Mouse (Mus musculus) intestine, embryonic 14.5 days (tissue): ENCODE results near the gene Grtp1. TPM values are rescaled to one million over a fixed set of nuclear protein-coding genes. Genes with fewer than 3 reads are reported as not detected.
"Not testable (repeated sequence)": the region's sequence is repeated elsewhere in the genome, so short reads cannot be mapped to it uniquely, and the experiment has no call there.

Source experiments
- ATAC-seq: fragments of 200-750 bp; cut with Nextera tagmentation; replicated peaks from 2 replicates; pipeline ENCODE4 v1.8.0; 2017; ENCODE audit warnings: low read depth, moderate number of reproducible peaks, moderate TSS enrichment, moderate library complexity; ENCODE audit not compliant: low FRiP score, low TSS enrichment
- DNase-seq: peaks from one replicate; pipeline ENCODE4 v3.0.0-alpha.2; 2018; ENCODE audit warnings: low spot score
- H3K27ac ChIP-seq: fragments of 300-500 bp; sonication (generic); 2 replicates; pipeline ENCODE4 v1.5.1; 2014; ENCODE audit warnings: low read depth, mild to moderate bottlenecking, control low read depth
- H3K27me3 ChIP-seq: fragments of 300-500 bp; sonication (generic); replicated peaks from 2 replicates; pipeline ENCODE4 v1.6.1; 2014; ENCODE audit warnings: low read length, control low read depth; ENCODE audit not compliant: control insufficient read depth, insufficient read depth
- H3K36me3 ChIP-seq: fragments of 300-500 bp; sonication (generic); 2 replicates; pipeline ENCODE4 v1.6.1; 2014; ENCODE audit warnings: low read length, control low read depth; ENCODE audit not compliant: control insufficient read depth, insufficient read depth
- H3K4me1 ChIP-seq: fragments of 300-500 bp; sonication (generic); replicated peaks from 2 replicates; pipeline ENCODE4 v1.6.1; 2014; ENCODE audit warnings: low read length, control low read depth, mixed read lengths; ENCODE audit not compliant: control insufficient read depth, insufficient read depth
- H3K4me2 ChIP-seq: fragments of 300-500 bp; sonication (generic); 2 replicates; pipeline ENCODE4 v1.6.1; 2014; ENCODE audit warnings: low read length
- H3K4me3 ChIP-seq: fragments of 300-500 bp; sonication (generic); 2 replicates; pipeline ENCODE4 v1.5.1; 2014; ENCODE audit warnings: low read depth, low read length, control low read depth, mixed read lengths
- H3K9ac ChIP-seq: fragments of 300-500 bp; sonication (generic); 2 replicates; pipeline ENCODE4 v1.6.1; 2014; ENCODE audit warnings: mild to moderate bottlenecking, low read length
- H3K9me3 ChIP-seq: fragments of 300-500 bp; sonication (generic); 2 replicates; pipeline ENCODE4 v1.6.1; 2016; ENCODE audit warnings: low read length, control low read depth; ENCODE audit not compliant: control insufficient read depth
- WGBS: fragments of 180-500 bp; shearing (Covaris S2); extraction: QIAGEN DNeasy Blood & Tissue Kit; methylation state at CpG from one replicate; pipeline ENCODE4 v1.1.7; 2014; 5-methylcytosine and 5-hydroxymethylcytosine counted together
- microRNA counts: library from miRNA; unstranded; fragments of <30 nt; microRNA quantifications from one replicate; lab custom pipeline; 2016
- microRNA-seq: library from miRNA; unstranded; fragments of <30 nt; microRNA quantifications from one replicate; pipeline ENCODE4, GENCODE M21; 2016
- polyA plus RNA-seq: library from polyadenylated mRNA; unstranded; fragments of >200 nt; fragmentation: Nextera tagmentation; extraction: Ambion mirVana; gene quantifications from 2 replicates; pipeline ENCODE4 v1.2.1, GENCODE M21; 2014

Grtp1 gene
- polyA plus RNA-seq, 1 experiment from 2014 or later: 49.1 TPM

DNA sequence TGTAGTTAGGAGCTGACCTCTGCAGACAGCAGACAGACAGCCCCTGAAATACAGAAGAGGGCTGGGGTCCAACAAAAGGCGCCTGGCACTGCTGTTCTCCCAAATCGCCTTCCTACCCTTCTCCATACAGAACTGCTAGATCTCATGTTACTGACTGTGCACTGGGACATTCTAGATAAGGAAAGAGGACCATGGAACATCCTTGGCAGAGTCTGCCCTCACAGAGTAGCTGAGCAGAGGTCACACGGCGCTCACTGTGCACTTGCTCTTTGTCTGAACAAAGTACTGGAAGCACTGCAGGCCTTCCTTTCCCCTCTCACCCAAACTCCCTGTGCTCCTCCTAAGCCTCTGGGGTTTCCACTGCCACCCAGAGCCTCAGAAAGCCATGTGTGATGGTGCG, 58.7 kb downstream of the Grtp1 start:
- no peak for ATAC-seq
- no peak overlapping the region for H3K27ac ChIP-seq
- no peaks in the 10 kb centered on the region for H3K27me3 ChIP-seq
- H3K9ac ChIP-seq: no peak overlapping the region
- H3K4me1 ChIP-seq: no peaks in the 10 kb centered on the region
- 93% methylated on average over 5 of the region's 5 CpGs for WGBS
- no peak overlapping the region for H3K4me2 ChIP-seq
- no peaks in the 10 kb centered on the region for H3K9me3 ChIP-seq
- no peak for DNase-seq
- H3K36me3 ChIP-seq: peaks cover 99% of the 10 kb centered on the region
- no peak overlapping the region for H3K4me3 ChIP-seq

DNA sequence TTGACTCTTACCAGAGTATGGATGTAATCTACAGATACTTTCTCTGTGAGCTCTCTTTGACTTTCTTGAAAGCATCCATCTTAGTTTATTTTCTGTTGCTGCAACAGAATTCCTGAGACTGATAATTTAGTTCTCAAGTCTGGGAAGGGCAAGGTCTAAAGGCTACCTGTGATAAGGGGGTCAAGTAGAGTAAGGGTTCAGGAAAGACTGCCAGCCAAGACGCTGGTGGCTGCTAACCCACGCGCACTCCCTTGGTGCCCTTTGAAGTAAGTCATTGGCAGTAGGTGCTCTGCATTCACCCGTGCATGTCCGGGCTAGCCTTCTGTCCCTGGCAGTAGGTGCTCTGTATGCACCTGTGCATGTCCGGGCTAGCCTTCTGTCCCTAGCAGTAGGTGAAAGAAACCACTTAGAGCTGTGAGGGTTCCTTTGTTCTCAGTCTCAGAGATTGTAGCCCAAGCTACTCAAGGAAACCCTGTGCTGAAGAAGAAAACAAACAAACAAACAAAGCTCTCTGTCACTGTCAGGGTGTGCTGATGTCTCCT, 60.7 kb downstream of the Grtp1 start:
- Histone ChIP-seq H3K4me1 (no peaks in the 10 kb centered on the region), H3K4me2 (no peak overlapping the region), H3K9ac (no peak overlapping the region), H3K36me3 (peaks cover 99% of the 10 kb centered on the region), H3K9me3 (no peaks in the 10 kb centered on the region), H3K27ac (no peak overlapping the region), H3K4me3 (no peak overlapping the region), H3K27me3 (no peaks in the 10 kb centered on the region)
- ATAC-seq: no peak
- WGBS: 94% methylated on average over 6 of the region's 6 CpGs
- DNase-seq: no peak

DNA sequence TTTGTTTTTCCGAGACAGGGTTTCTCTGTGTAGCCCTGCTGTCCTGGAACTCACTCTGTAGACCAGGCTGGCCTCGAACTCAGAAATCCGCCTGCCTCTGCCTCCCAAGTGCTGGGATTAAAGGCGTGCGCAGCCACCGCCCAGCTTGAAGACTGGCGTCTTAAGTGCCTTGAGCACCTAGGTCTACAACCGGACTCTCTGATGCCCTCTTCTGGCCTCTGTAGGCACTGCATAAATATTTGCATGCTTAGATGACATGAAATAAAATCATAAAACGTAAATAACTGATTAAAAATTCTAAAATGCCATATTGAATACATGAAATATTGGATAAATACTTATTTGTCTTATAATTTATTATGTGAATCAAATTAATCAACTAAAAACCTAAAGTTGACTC, 68.2 kb downstream of the Grtp1 start:
- not testable (repeated sequence) for H3K4me1 ChIP-seq, H3K9me3 ChIP-seq, H3K27me3 ChIP-seq, H3K9ac ChIP-seq, ATAC-seq, H3K27ac ChIP-seq, H3K4me3 ChIP-seq, H3K4me2 ChIP-seq
- peaks cover 99% of the 10 kb centered on the region for H3K36me3 ChIP-seq
- DNase-seq: peak; percentile 75
- 72% methylated on average over 9 of the region's 9 CpGs for WGBS

DNA sequence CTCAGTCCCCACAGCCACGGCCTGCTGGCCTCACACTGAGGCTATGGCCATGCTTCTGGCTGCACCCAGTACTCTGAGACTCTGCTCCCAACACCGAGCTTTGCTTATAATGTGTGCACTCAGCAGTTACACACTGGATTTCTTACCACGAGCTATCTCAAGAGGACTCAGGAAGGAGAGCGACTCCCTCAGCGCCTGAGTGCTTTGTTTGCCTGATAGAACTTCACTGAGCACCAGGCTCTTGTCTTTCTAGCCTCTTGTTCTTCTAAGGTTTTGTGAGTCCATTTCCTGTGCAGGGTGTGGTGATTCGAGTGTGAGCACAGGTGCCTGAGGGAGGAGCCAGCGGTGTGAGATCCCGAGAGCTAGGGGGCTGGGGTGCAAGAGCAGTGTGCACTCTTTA, 75.5 kb downstream of the Grtp1 start:
- no peak overlapping the region for H3K4me2 ChIP-seq
- H3K27ac ChIP-seq: no peak overlapping the region
- no peaks in the 10 kb centered on the region for H3K27me3 ChIP-seq
- no peaks in the 10 kb centered on the region for H3K4me1 ChIP-seq
- DNase-seq (no peak), ATAC-seq (no peak)
- H3K9me3 ChIP-seq: no peaks in the 10 kb centered on the region
- H3K4me3 ChIP-seq: no peak overlapping the region
- WGBS: 90% methylated on average over 8 of the region's 8 CpGs
- no peak overlapping the region for H3K9ac ChIP-seq
- peaks cover 86% of the 10 kb centered on the region for H3K36me3 ChIP-seq

DNA sequence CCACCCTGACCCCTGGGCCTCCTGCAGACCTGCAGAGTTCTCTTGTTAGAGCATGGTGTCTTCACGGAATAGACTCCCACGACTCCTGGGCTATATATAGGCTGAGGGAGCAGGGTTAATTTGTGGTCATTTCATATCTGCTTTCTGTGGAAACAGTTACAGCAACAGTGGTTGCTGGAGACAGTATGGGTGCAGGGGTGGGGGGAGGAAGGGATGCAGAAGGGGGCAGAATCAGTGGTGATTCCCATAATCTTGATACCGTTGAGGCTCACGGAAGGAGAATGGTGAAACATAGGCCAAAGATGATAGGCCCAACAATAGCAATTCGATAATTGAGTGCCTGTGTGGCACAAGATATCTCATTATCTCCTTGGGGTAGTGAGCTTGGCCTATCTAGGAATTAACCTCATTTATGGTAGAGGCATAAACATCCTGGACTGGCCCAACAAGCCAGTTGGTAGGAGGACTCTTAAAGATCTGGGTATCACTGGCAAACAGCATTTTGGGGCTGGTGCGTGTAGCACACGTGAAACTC, 77.5 kb downstream of the Grtp1 start:
- Histone ChIP-seq H3K36me3 (peaks cover 81% of the 10 kb centered on the region), H3K9ac (no peak overlapping the region), H3K4me2 (no peak overlapping the region), H3K27me3 (no peaks in the 10 kb centered on the region), H3K4me1 (no peaks in the 10 kb centered on the region), H3K4me3 (no peak overlapping the region), H3K27ac (no peak overlapping the region), H3K9me3 (no peaks in the 10 kb centered on the region)
- WGBS: 93% methylated on average over 7 of the region's 7 CpGs
- DNase-seq (no peak), ATAC-seq (no peak)

MicroRNAs within 50 kb of the gene (microRNA counts, 519-probe panel; counts per million panel counts)
- microRNA mmu-miR-1968 (lab: Ali Mortazavi, UCI): 1,102 counts per million, percentile 4 among the panel's probes with 10 or more counts

Small RNA genes within 50 kb of the gene (microRNA-seq; reads per million reads assigned to microRNA genes)
- gene Mir1968 (21.5 reads per million, percentile 47 among the genes with 10 or more reads in this experiment), gene Mir7065 (not detected)

Other genes with a start within 250 kb of the Grtp1 start
- gene F7, start 174.6 kb downstream of the Grtp1 start, polyA plus RNA-seq: not detected in 2 replicates
- gene F10, start 163.3 kb downstream of the Grtp1 start, polyA plus RNA-seq: 0.70 and 1.6 TPM in 2 replicates
- 0.42 and 0.46 TPM in 2 replicates for gene Proz, start 139.7 kb downstream of the Grtp1 start, polyA plus RNA-seq
- 38.2 and 38.5 TPM in 2 replicates for gene Pcid2, start 95.2 kb downstream of the Grtp1 start, polyA plus RNA-seq
- 93.1 and 97.1 TPM in 2 replicates for gene Cul4a, start 95.0 kb downstream of the Grtp1 start, polyA plus RNA-seq
- gene Lamp1, start 41.5 kb downstream of the Grtp1 start, polyA plus RNA-seq: 310 and 321 TPM in 2 replicates
- gene Adprhl1, start 53.5 kb upstream of the Grtp1 start, polyA plus RNA-seq: 0.17 and 0.27 TPM in 2 replicates
- 22.5 and 23.4 TPM in 2 replicates for gene Dcun1d2, start 87.5 kb upstream of the Grtp1 start, polyA plus RNA-seq
- 37.4 and 42.0 TPM in 2 replicates for gene Tmco3, start 87.6 kb upstream of the Grtp1 start, polyA plus RNA-seq
- 182 and 186 TPM in 2 replicates for gene Tfdp1, start 138.1 kb upstream of the Grtp1 start, polyA plus RNA-seq
- not detected in 2 replicates for gene Atp4b, start 196.2 kb upstream of the Grtp1 start, polyA plus RNA-seq
- not detected in 2 replicates for gene Grk1, start 204.5 kb upstream of the Grtp1 start, polyA plus RNA-seq
- 1.9 and 2.1 TPM in 2 replicates for gene Tmem255b, start 234.6 kb upstream of the Grtp1 start, polyA plus RNA-seq